Mouse (Mus musculus): ENCODE measurements around the gene Slc29a4.

DNA sequence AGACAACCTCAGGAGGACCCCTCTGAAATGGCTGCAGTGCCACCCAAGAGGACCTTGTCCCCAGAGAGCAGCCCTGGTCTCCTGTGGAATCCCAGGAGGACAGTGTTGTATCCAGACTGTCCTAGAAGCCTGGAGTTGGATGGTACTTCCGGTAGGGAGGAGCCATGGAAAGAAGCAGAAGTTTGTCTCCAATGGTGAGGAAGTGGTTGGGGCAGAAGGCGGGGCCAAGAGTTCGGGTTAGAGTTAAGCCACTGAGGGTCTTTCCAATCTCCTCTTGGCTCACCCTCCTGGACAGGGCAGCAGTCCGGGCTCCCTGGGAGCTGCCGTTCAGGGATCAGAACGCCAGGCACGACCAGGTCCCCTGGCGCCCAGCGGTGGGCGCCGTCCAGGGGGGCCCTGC is 72.0 kb downstream of the Slc29a4 start:
- TF ChIP-seq CTCF (IDR thresholded peaks at IDR 0.05; ENCODE audit: low read depth) (no peak), EP300 (IDR thresholded peaks at IDR 0.05; ENCODE audit: low read depth) (no peak)

All from liver, postnatal 0 days (tissue).